Mouse (Mus musculus): ENCODE measurements at regions not wholly inside any gene's neighbourhood (a gene's known extent, or its start where the extent isn't known, plus 50 kb on each side); places are given as distances from the start of the nearest gene placed in this dataset.

- TF ChIP-seq NANOG (IDR thresholded peaks at IDR 0.05; ENCODE audit: borderline replicate concordance, low read length) (no peak), POU5F1 (IDR thresholded peaks at IDR 0.05; ENCODE audit: borderline replicate concordance, low read length) (no peak), CTCF (conservative IDR thresholded peaks at IDR 0.05; ENCODE audit: low read length) (no peak)
- Histone ChIP-seq H3K9me3 (ENCODE audit: low read length) (no peaks in the 10 kb centered on the region), H3K36me3 (ENCODE audit: insufficient read depth, low read length) (no peaks in the 10 kb centered on the region), H3K27me3 (ENCODE audit: insufficient read depth, low read length) (no peaks in the 10 kb centered on the region; the same call in 1 of the 2 replicates), H3K4me3 (replicated peaks; ENCODE audit: low read length) (no peak overlapping the region), H3K4me1 (replicated peaks; ENCODE audit: low read depth, low read length) (peaks cover 11% of the 10 kb centered on the region; the same call in 1 of the 2 replicates)
Observed at GRCm38 (mm10) chr15:25468478-25468877, 54.9 kb upstream of the Basp1 start.

DNA sequence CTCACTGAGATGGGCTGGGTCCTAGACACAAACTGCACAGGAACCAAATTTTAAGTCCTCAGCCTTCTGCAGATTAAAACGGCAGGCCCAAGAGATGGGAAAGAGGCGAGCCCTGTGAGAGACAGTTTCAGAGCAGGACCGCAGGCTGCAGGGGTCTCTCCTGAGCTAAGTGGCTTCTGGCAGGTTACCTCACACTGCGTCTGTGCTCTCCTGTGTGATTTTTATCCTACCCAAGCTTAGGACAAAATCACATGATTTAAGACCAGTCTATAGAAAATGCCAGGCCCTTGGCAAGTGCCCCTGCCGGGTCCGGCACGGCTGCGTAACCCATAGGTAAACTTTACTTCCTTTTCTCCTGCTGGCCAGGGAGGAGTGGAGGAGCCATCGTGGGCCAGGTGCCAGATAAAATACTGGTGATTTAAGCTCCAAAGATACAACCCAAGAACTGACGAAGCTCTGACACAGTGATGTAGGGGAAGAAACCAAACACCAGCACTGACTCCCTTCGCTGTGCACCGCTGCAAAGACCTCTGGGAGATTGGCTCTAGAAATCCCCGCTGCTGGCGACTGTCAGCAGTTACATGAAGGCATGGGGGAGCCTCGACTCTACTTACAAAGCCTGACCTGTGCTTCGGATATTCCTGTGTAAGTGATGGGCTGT, 55.8 kb upstream of the Basp1 start:
- TF ChIP-seq CTCF (conservative IDR thresholded peaks at IDR 0.05; ENCODE audit: low read length) (no peak), POU5F1 (IDR thresholded peaks at IDR 0.05; ENCODE audit: borderline replicate concordance, low read length) (no peak), NANOG (IDR thresholded peaks at IDR 0.05; ENCODE audit: borderline replicate concordance, low read length) (no peak)
- H3K27me3 ChIP-seq (ENCODE audit: insufficient read depth, low read length): no peaks in the 10 kb centered on the region; the same call in 1 of the 2 replicates
- no peaks in the 10 kb centered on the region for H3K36me3 ChIP-seq (ENCODE audit: insufficient read depth, low read length)
- H3K9me3 ChIP-seq (ENCODE audit: low read length): no peaks in the 10 kb centered on the region
- peak overlapping the region; percentile 53; the same call in 1 of the 2 replicates for H3K4me3 ChIP-seq (replicated peaks; ENCODE audit: low read length)
- H3K4me1 ChIP-seq (replicated peaks; ENCODE audit: low read depth, low read length): peaks cover 11% of the 10 kb centered on the region; the same call in 1 of the 2 replicates

GRCm38 (mm10) chr15:25471331-25471730, 57.8 kb upstream of the Basp1 start:
- Histone ChIP-seq H3K4me3 (replicated peaks; ENCODE audit: low read length) (no peak overlapping the region), H3K27me3 (ENCODE audit: insufficient read depth, low read length) (no peaks in the 10 kb centered on the region; the same call in 1 of the 2 replicates), H3K36me3 (ENCODE audit: insufficient read depth, low read length) (no peaks in the 10 kb centered on the region), H3K4me1 (replicated peaks; ENCODE audit: low read depth, low read length) (peaks cover 11% of the 10 kb centered on the region; the same call in 1 of the 2 replicates), H3K9me3 (ENCODE audit: low read length) (no peaks in the 10 kb centered on the region)
- TF ChIP-seq POU5F1 (IDR thresholded peaks at IDR 0.05; ENCODE audit: borderline replicate concordance, low read length) (no peak), CTCF (conservative IDR thresholded peaks at IDR 0.05; ENCODE audit: low read length) (no peak), NANOG (IDR thresholded peaks at IDR 0.05; ENCODE audit: borderline replicate concordance, low read length) (no peak)

GRCm38 (mm10) chr15:25473201-25473710, 59.7 kb upstream of the Basp1 start:
- no peak overlapping the region for H3K4me3 ChIP-seq (replicated peaks; ENCODE audit: low read length)
- H3K36me3 ChIP-seq (ENCODE audit: insufficient read depth, low read length): no peaks in the 10 kb centered on the region
- no peaks in the 10 kb centered on the region for H3K9me3 ChIP-seq (ENCODE audit: low read length)
- no peaks in the 10 kb centered on the region; the same call in 1 of the 2 replicates for H3K27me3 ChIP-seq (ENCODE audit: insufficient read depth, low read length)
- H3K4me1 ChIP-seq (replicated peaks; ENCODE audit: low read depth, low read length): peaks cover 11% of the 10 kb centered on the region; the same call in 1 of the 2 replicates
- TF ChIP-seq POU5F1 (IDR thresholded peaks at IDR 0.05; ENCODE audit: borderline replicate concordance, low read length) (no peak), CTCF (conservative IDR thresholded peaks at IDR 0.05; ENCODE audit: low read length) (no peak), NANOG (IDR thresholded peaks at IDR 0.05; ENCODE audit: borderline replicate concordance, low read length) (no peak)

GRCm38 (mm10) chr15:25474096-25474495, 60.5 kb upstream of the Basp1 start:
- TF ChIP-seq NANOG (IDR thresholded peaks at IDR 0.05; ENCODE audit: borderline replicate concordance, low read length): no peak
- no peak for TF ChIP-seq CTCF (conservative IDR thresholded peaks at IDR 0.05; ENCODE audit: low read length)
- TF ChIP-seq POU5F1 (IDR thresholded peaks at IDR 0.05; ENCODE audit: borderline replicate concordance, low read length): no peak
- H3K4me1 ChIP-seq (replicated peaks; ENCODE audit: low read depth, low read length): peaks cover 6% of the 10 kb centered on the region; the same call in 1 of the 2 replicates
- H3K4me3 ChIP-seq (replicated peaks; ENCODE audit: low read length): no peak overlapping the region
- no peaks in the 10 kb centered on the region for H3K36me3 ChIP-seq (ENCODE audit: insufficient read depth, low read length)
- H3K9me3 ChIP-seq (ENCODE audit: low read length): no peaks in the 10 kb centered on the region
- peaks cover under 1% of the 10 kb centered on the region; the same call in 1 of the 2 replicates for H3K27me3 ChIP-seq (ENCODE audit: insufficient read depth, low read length)

DNA sequence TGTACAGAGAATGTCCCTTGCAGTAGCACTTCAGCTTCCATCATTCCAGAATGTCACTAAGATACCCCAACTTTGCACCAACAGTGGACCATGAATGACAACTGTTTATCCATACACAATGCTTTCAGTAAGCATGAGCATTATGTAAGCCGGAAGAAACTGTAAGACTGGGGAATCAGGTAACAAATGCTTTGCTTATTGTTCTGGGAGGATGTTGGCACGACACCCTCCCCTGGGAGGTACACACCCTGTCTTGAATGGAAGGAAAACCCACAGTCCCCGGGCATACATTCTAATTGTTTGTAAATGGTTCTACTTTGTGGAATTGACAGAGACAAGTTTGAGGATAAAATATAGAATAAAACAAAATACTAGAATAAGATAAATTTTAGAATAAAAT, 69.0 kb upstream of the Basp1 start:
- TF ChIP-seq CTCF (conservative IDR thresholded peaks at IDR 0.05; ENCODE audit: low read length): no peak
- no peak for TF ChIP-seq NANOG (IDR thresholded peaks at IDR 0.05; ENCODE audit: borderline replicate concordance, low read length)
- no peak for TF ChIP-seq POU5F1 (IDR thresholded peaks at IDR 0.05; ENCODE audit: borderline replicate concordance, low read length)
- no peak overlapping the region for H3K4me3 ChIP-seq (replicated peaks; ENCODE audit: low read length)
- no peaks in the 10 kb centered on the region for H3K9me3 ChIP-seq (ENCODE audit: low read length)
- H3K36me3 ChIP-seq (ENCODE audit: insufficient read depth, low read length): no peaks in the 10 kb centered on the region
- peaks cover 15% of the 10 kb centered on the region; the same call in 1 of the 2 replicates for H3K27me3 ChIP-seq (ENCODE audit: insufficient read depth, low read length)
- H3K4me1 ChIP-seq (replicated peaks; ENCODE audit: low read depth, low read length): peaks cover 11% of the 10 kb centered on the region

GRCm38 (mm10) chr15:25485372-25485771, 71.8 kb upstream of the Basp1 start:
- TF ChIP-seq NANOG (IDR thresholded peaks at IDR 0.05; ENCODE audit: borderline replicate concordance, low read length) (no peak), POU5F1 (IDR thresholded peaks at IDR 0.05; ENCODE audit: borderline replicate concordance, low read length) (no peak), CTCF (conservative IDR thresholded peaks at IDR 0.05; ENCODE audit: low read length) (no peak)
- H3K4me3 ChIP-seq (replicated peaks; ENCODE audit: low read length): no peak overlapping the region
- H3K36me3 ChIP-seq (ENCODE audit: insufficient read depth, low read length): no peaks in the 10 kb centered on the region
- peaks cover 8% of the 10 kb centered on the region; the same call in 1 of the 2 replicates for H3K27me3 ChIP-seq (ENCODE audit: insufficient read depth, low read length)
- H3K4me1 ChIP-seq (replicated peaks; ENCODE audit: low read depth, low read length): 0 out of 2 replicates have a peak, but pooled peaks cover 4% of the 10 kb centered on the region
- H3K9me3 ChIP-seq (ENCODE audit: low read length): no peaks in the 10 kb centered on the region

DNA sequence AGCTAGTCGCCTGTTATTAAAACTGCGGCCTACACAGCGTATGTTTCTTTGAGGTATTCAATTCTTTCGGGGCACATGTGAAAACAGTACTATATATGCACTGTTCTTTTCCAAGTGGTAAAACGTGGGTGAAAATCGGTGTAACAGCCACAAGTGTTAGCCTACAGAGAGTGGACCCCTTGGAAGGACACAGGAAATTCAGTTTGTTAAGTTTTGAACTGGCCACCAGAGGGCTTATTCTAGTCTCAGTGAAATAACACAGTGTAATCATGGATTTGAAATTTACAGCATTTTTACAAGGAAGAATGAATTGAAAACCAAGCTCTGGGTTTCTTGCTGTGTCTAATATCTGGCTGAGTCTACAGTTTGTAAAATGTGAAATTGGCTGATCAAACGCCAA, 72.6 kb upstream of the Basp1 start:
- Histone ChIP-seq H3K4me3 (replicated peaks; ENCODE audit: low read length) (no peak overlapping the region), H3K4me1 (replicated peaks; ENCODE audit: low read depth, low read length) (no peaks in the 10 kb centered on the region), H3K9me3 (ENCODE audit: low read length) (no peaks in the 10 kb centered on the region), H3K27me3 (ENCODE audit: insufficient read depth, low read length) (0 out of 2 replicates have a peak, but pooled peaks cover 2% of the 10 kb centered on the region), H3K36me3 (ENCODE audit: insufficient read depth, low read length) (no peaks in the 10 kb centered on the region)
- TF ChIP-seq CTCF (conservative IDR thresholded peaks at IDR 0.05; ENCODE audit: low read length): peak; percentile 13
- TF ChIP-seq NANOG (IDR thresholded peaks at IDR 0.05; ENCODE audit: borderline replicate concordance, low read length): no peak
